Mouse (Mus musculus) CH12.LX (cell line): ENCODE results near the gene Npas3.

Source experiments
- BHLHE40 ChIP-seq: IDR thresholded peaks from 2 replicates; pipeline ENCODE4 v1.6.1; 2011; ENCODE audit warnings: mild to moderate bottlenecking, low read depth, low read length, improper control_type of control experiment
- CHD2 ChIP-seq: IDR thresholded peaks from 2 replicates; pipeline ENCODE4 v1.6.1; 2011; ENCODE audit warnings: low read length, improper control_type of control experiment
- CTCF ChIP-seq, 2 experiments: IDR thresholded peaks in 1 of 2; conservative IDR thresholded peaks in 1 of 2; 2 replicates each; pipeline ENCODE4 v1.5.1; 2011 to 2012; ENCODE audit warnings: low read depth in 2 of 2, low read length in 2 of 2, improper control_type of control experiment in 1 of 2, inconsistent platforms in 1 of 2, mild to moderate bottlenecking in 1 of 2, moderate library complexity in 1 of 2
- E2F4 ChIP-seq: IDR thresholded peaks from 2 replicates; pipeline ENCODE4 v1.6.1; 2011; ENCODE audit warnings: low read depth, low read length, improper control_type of control experiment; ENCODE audit not compliant: insufficient replicate concordance
- ELF1 ChIP-seq: IDR thresholded peaks from 2 replicates; pipeline ENCODE4 v1.6.1; 2014; ENCODE audit warnings: low read depth, mild to moderate bottlenecking, inconsistent platforms, low read length, improper control_type of control experiment
- ETS1 ChIP-seq: conservative IDR thresholded peaks from 2 replicates; pipeline ENCODE4 v1.6.1; 2012; ENCODE audit warnings: low read depth, mild to moderate bottlenecking, inconsistent platforms, low read length, improper control_type of control experiment, moderate library complexity
- IRF4 ChIP-seq: IDR thresholded peaks from 2 replicates; pipeline ENCODE4 v1.6.1; 2014; ENCODE audit warnings: low read depth, mild to moderate bottlenecking, inconsistent platforms, low read length, improper control_type of control experiment
- MAX ChIP-seq: IDR thresholded peaks from 2 replicates; pipeline ENCODE4 v1.6.1; 2011; ENCODE audit warnings: low read length, improper control_type of control experiment
- MAZ ChIP-seq: IDR thresholded peaks from 2 replicates; pipeline ENCODE4 v1.6.1; 2012; ENCODE audit warnings: low read depth, mild to moderate bottlenecking, inconsistent platforms, low read length, improper control_type of control experiment, moderate library complexity
- NRF1 ChIP-seq: IDR thresholded peaks from 2 replicates; pipeline ENCODE4 v1.6.1; 2014; ENCODE audit warnings: low read depth, mild to moderate bottlenecking, inconsistent platforms, low read length, improper control_type of control experiment, moderate library complexity
- POLR2A ChIP-seq: IDR thresholded peaks from 2 replicates; pipeline ENCODE4 v1.6.1; 2011; ENCODE audit warnings: low read depth, mild to moderate bottlenecking, improper control_type of control experiment, low read length
- ZC3H11A ChIP-seq: IDR thresholded peaks from 2 replicates; pipeline ENCODE4 v1.6.1; 2012; ENCODE audit warnings: low read depth, mild to moderate bottlenecking, inconsistent platforms, low read length, improper control_type of control experiment

DNA sequence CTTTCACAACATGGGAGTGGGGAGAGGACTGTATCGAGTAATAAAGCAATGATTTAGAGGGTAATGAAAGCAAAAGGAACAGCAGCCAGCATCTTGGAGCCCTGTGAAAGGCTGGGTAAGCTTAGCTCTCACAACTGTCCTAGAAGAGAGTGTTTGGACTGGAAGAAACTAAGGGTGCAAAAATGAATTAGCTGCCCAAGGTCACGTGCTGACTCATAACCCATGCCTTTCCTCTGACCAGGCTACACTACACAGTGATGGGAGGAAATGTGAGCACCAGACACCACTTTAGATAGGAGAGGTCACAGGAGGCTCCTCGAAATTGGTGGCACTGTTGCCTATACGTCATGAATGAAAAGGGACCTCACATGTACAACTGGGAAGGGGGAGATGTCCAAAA lies 757.1 kb downstream of the Npas3 start:
- TF ChIP-seq ETS1: no peak
- TF ChIP-seq CTCF (conservative IDR thresholded peaks at IDR 0.05 in 1 of 2, IDR thresholded peaks at IDR 0.05 in 1 of 2; ENCODE audit: low read depth in 2 of 2, low read length in 2 of 2): no peak
- TF ChIP-seq MAX: no peak
- no peak for TF ChIP-seq MAZ
- no peak for TF ChIP-seq E2F4
- no peak for TF ChIP-seq IRF4
- TF ChIP-seq POLR2A: no peak
- no peak for TF ChIP-seq CHD2
- no peak for TF ChIP-seq NRF1
- no peak for TF ChIP-seq BHLHE40
- no peak for TF ChIP-seq ZC3H11A
- no peak for TF ChIP-seq ELF1
